Mouse (Mus musculus): ENCODE results near the gene Olfr465-ps1. TPM values are rescaled to one million over a fixed set of nuclear protein-coding genes. Genes with fewer than 3 reads are reported as not detected.

The Olfr465-ps1 gene
- polyA plus RNA-seq, 1 experiment from 2014 or later = not detected

GRCm38 (mm10) chr13:65174102-65174501 lies 36.2 kb downstream of the Olfr465-ps1 start:
- Histone ChIP-seq H3K27ac (replicated peaks) (no peak overlapping the region), H3K4me3 (no peak overlapping the region), H3K9ac (replicated peaks) (no peak overlapping the region), H3K36me3 (no peaks in the 10 kb centered on the region), H3K4me1 (peaks cover 4% of the 10 kb centered on the region), H3K4me2 (replicated peaks) (no peak overlapping the region), H3K27me3 (no peaks in the 10 kb centered on the region), H3K9me3 (no peaks in the 10 kb centered on the region)
- ATAC-seq (ENCODE audit: low FRiP score, low read depth) = no peak
- WGBS = 83% methylated on average over 3 of the region's 3 CpGs

GRCm38 (mm10) chr13:65175734-65176471 lies 38.0 kb downstream of the Olfr465-ps1 start:
- Histone ChIP-seq H3K4me3 (peak overlapping the region; percentile 31), H3K36me3 (no peaks in the 10 kb centered on the region), H3K27ac (replicated peaks) (no peak overlapping the region), H3K4me1 (peaks cover 4% of the 10 kb centered on the region), H3K9ac (replicated peaks) (peak overlapping the region; percentile 32; the same call in 1 of the 2 replicates), H3K27me3 (no peaks in the 10 kb centered on the region), H3K9me3 (no peaks in the 10 kb centered on the region), H3K4me2 (replicated peaks) (peak overlapping the region; percentile 50)
- ATAC-seq (ENCODE audit: low FRiP score, low read depth) = peak; percentile 73
- WGBS = 23% methylated on average over 46 of the region's 46 CpGs

- Histone ChIP-seq H3K9ac (replicated peaks) (no peak overlapping the region), H3K4me1 (peaks cover 4% of the 10 kb centered on the region), H3K27ac (replicated peaks) (no peak overlapping the region), H3K36me3 (no peaks in the 10 kb centered on the region), H3K4me3 (no peak overlapping the region), H3K4me2 (replicated peaks) (no peak overlapping the region), H3K27me3 (no peaks in the 10 kb centered on the region), H3K9me3 (no peaks in the 10 kb centered on the region)
- 66% methylated on average over 15 of the region's 15 CpGs for WGBS
- peak; percentile 54 for ATAC-seq (ENCODE audit: low FRiP score, low read depth)
These were observed 38.7 kb downstream of the Olfr465-ps1 start for GRCm38 (mm10) chr13:65176472-65177091.

Other genes starting within 250 kb of the Olfr465-ps1 start
- 0.08 and 0.10 TPM in 2 replicates for gene Cntnap3, start 234.1 kb upstream of the Olfr465-ps1 start, polyA plus RNA-seq (2016; fragmentation: Nextera tagmentation; extraction: Ambion mirVana)
- gene Spata31, start 220.7 kb upstream of the Olfr465-ps1 start, polyA plus RNA-seq (2016; fragmentation: Nextera tagmentation; extraction: Ambion mirVana) = not detected in 2 replicates
- not detected in 2 replicates for gene Spata31d1c, start 105.0 kb upstream of the Olfr465-ps1 start, polyA plus RNA-seq (2016; fragmentation: Nextera tagmentation; extraction: Ambion mirVana)
- gene Prss47, start 85.3 kb upstream of the Olfr465-ps1 start, polyA plus RNA-seq (2016; fragmentation: Nextera tagmentation; extraction: Ambion mirVana) = not detected in 2 replicates
- gene Mfsd14b, start 25.1 kb upstream of the Olfr465-ps1 start, polyA plus RNA-seq (2016; fragmentation: Nextera tagmentation; extraction: Ambion mirVana) = 40.5 and 41.0 TPM in 2 replicates
- not detected in 2 replicates for gene Olfr466, start 12.2 kb downstream of the Olfr465-ps1 start, polyA plus RNA-seq (2016; fragmentation: Nextera tagmentation; extraction: Ambion mirVana)
- gene Nlrp4f, start 67.9 kb downstream of the Olfr465-ps1 start, polyA plus RNA-seq (2016; fragmentation: Nextera tagmentation; extraction: Ambion mirVana) = 0.69 TPM in 1 of 2 replicates, not detected in the other
- gene Gm10775, start 121.5 kb downstream of the Olfr465-ps1 start, polyA plus RNA-seq (2016; fragmentation: Nextera tagmentation; extraction: Ambion mirVana) = not detected in 2 replicates
- 23.3 and 26.8 TPM in 2 replicates for gene Zfp369, start 140.7 kb downstream of the Olfr465-ps1 start, polyA plus RNA-seq (2016; fragmentation: Nextera tagmentation; extraction: Ambion mirVana)